Mouse (Mus musculus): ENCODE data around the gene Mier2. TPM values are rescaled to one million over a fixed set of nuclear protein-coding genes. Genes with fewer than 3 reads are reported as not detected.

The Mier2 gene
- polyA plus RNA-seq, 1 experiment from 2014 or later = 37.8 TPM

- Histone ChIP-seq H3K36me3 (ENCODE audit: control insufficient read depth, insufficient read depth, low read length) (no peaks in the 10 kb centered on the region), H3K4me3 (ENCODE audit: low read depth, low read length) (no peak within 1 kb of the TSS), H3K4me2 (replicated peaks; ENCODE audit: low read depth, low read length) (no peak within 1 kb of the TSS), H3K4me1 (replicated peaks; ENCODE audit: control insufficient read depth, insufficient read depth, low read length) (no peaks in the 10 kb centered on the region), H3K9ac (ENCODE audit: low read depth, low read length) (no peak within 1 kb of the TSS), H3K27ac (ENCODE audit: low read depth, low read length) (no peak within 1 kb of the TSS), H3K9me3 (ENCODE audit: control insufficient read depth, low read length) (no peaks in the 10 kb centered on the region), H3K27me3 (ENCODE audit: control insufficient read depth, insufficient read depth, low read length) (no peaks in the 10 kb centered on the region)
- DNase-seq (ENCODE audit: low spot score) (no peak), ATAC-seq (ENCODE audit: low FRiP score) (no peak)
- 89% methylated on average over 5 of the region's 5 CpGs for WGBS
Measured at GRCm38 (mm10) chr10:79587061-79587751, 32.2 kb upstream of the Mier2 start, which contains the start of gene Theg. TSS of gene Theg (minus strand) at chr10:79587331.

- no peaks in the 10 kb centered on the region for H3K36me3 ChIP-seq (ENCODE audit: control insufficient read depth, insufficient read depth, low read length)
- no peak for DNase-seq (ENCODE audit: low spot score)
- H3K4me1 ChIP-seq (replicated peaks; ENCODE audit: control insufficient read depth, insufficient read depth, low read length) = no peaks in the 10 kb centered on the region
- no peak overlapping the region for H3K4me2 ChIP-seq (replicated peaks; ENCODE audit: low read depth, low read length)
- H3K9ac ChIP-seq (ENCODE audit: low read depth, low read length) = no peak overlapping the region
- H3K27ac ChIP-seq (ENCODE audit: low read depth, low read length) = no peak overlapping the region
- WGBS = 74% methylated on average over 8 of the region's 8 CpGs
- no peak for ATAC-seq (ENCODE audit: low FRiP score)
- H3K9me3 ChIP-seq (ENCODE audit: control insufficient read depth, low read length) = no peaks in the 10 kb centered on the region
- H3K27me3 ChIP-seq (ENCODE audit: control insufficient read depth, insufficient read depth, low read length) = no peaks in the 10 kb centered on the region
- no peak overlapping the region for H3K4me3 ChIP-seq (ENCODE audit: low read depth, low read length)
Measured at GRCm38 (mm10) chr10:79586243-79586642, 31.2 kb upstream of the Mier2 start.

- WGBS = 99% methylated on average over 5 of the region's 5 CpGs
- Histone ChIP-seq H3K4me1 (replicated peaks; ENCODE audit: control insufficient read depth, insufficient read depth, low read length) (no peaks in the 10 kb centered on the region), H3K36me3 (ENCODE audit: control insufficient read depth, insufficient read depth, low read length) (no peaks in the 10 kb centered on the region), H3K4me3 (ENCODE audit: low read depth, low read length) (no peak overlapping the region), H3K9ac (ENCODE audit: low read depth, low read length) (no peak overlapping the region), H3K27me3 (ENCODE audit: control insufficient read depth, insufficient read depth, low read length) (no peaks in the 10 kb centered on the region), H3K9me3 (ENCODE audit: control insufficient read depth, low read length) (no peaks in the 10 kb centered on the region), H3K27ac (ENCODE audit: low read depth, low read length) (no peak overlapping the region), H3K4me2 (replicated peaks; ENCODE audit: low read depth, low read length) (no peak overlapping the region)
- DNase-seq (ENCODE audit: low spot score) = no peak
- ATAC-seq (ENCODE audit: low FRiP score) = no peak
Measured at GRCm38 (mm10) chr10:79585723-79586122, 30.7 kb upstream of the Mier2 start.

- Histone ChIP-seq H3K4me2 (replicated peaks; ENCODE audit: low read depth, low read length) (no peak overlapping the region), H3K4me1 (replicated peaks; ENCODE audit: control insufficient read depth, insufficient read depth, low read length) (no peaks in the 10 kb centered on the region), H3K9me3 (ENCODE audit: control insufficient read depth, low read length) (no peaks in the 10 kb centered on the region), H3K27me3 (ENCODE audit: control insufficient read depth, insufficient read depth, low read length) (0 out of 2 replicates have a peak, but pooled peaks cover 2% of the 10 kb centered on the region), H3K4me3 (ENCODE audit: low read depth, low read length) (no peak overlapping the region), H3K36me3 (ENCODE audit: control insufficient read depth, insufficient read depth, low read length) (no peaks in the 10 kb centered on the region), H3K9ac (ENCODE audit: low read depth, low read length) (no peak overlapping the region), H3K27ac (ENCODE audit: low read depth, low read length) (no peak overlapping the region)
- DNase-seq (ENCODE audit: low spot score) (no peak), ATAC-seq (ENCODE audit: low FRiP score) (no peak)
- 89% methylated on average over 6 of the region's 6 CpGs for WGBS
Measured at GRCm38 (mm10) chr10:79585136-79585535, 30.1 kb upstream of the Mier2 start.

GRCm38 (mm10) chr10:79584426-79584825 is 29.4 kb upstream of the Mier2 start:
- no peaks in the 10 kb centered on the region for H3K4me1 ChIP-seq (replicated peaks; ENCODE audit: control insufficient read depth, insufficient read depth, low read length)
- no peaks in the 10 kb centered on the region for H3K36me3 ChIP-seq (ENCODE audit: control insufficient read depth, insufficient read depth, low read length)
- ATAC-seq (ENCODE audit: low FRiP score) = no peak
- no peak overlapping the region for H3K27ac ChIP-seq (ENCODE audit: low read depth, low read length)
- H3K27me3 ChIP-seq (ENCODE audit: control insufficient read depth, insufficient read depth, low read length) = 0 out of 2 replicates have a peak, but pooled peaks cover 2% of the 10 kb centered on the region
- H3K4me2 ChIP-seq (replicated peaks; ENCODE audit: low read depth, low read length) = no peak overlapping the region
- H3K9me3 ChIP-seq (ENCODE audit: control insufficient read depth, low read length) = no peaks in the 10 kb centered on the region
- H3K4me3 ChIP-seq (ENCODE audit: low read depth, low read length) = no peak overlapping the region
- 80% methylated on average over 9 of the region's 9 CpGs for WGBS
- DNase-seq (ENCODE audit: low spot score) = no peak
- H3K9ac ChIP-seq (ENCODE audit: low read depth, low read length) = no peak overlapping the region

GRCm38 (mm10) chr10:79584021-79584420 is 29.0 kb upstream of the Mier2 start:
- DNase-seq (ENCODE audit: low spot score) (no peak), ATAC-seq (ENCODE audit: low FRiP score) (no peak)
- no peak overlapping the region for H3K9ac ChIP-seq (ENCODE audit: low read depth, low read length)
- no peak overlapping the region for H3K27ac ChIP-seq (ENCODE audit: low read depth, low read length)
- no peak overlapping the region for H3K4me2 ChIP-seq (replicated peaks; ENCODE audit: low read depth, low read length)
- H3K27me3 ChIP-seq (ENCODE audit: control insufficient read depth, insufficient read depth, low read length) = 0 out of 2 replicates have a peak, but pooled peaks cover 2% of the 10 kb centered on the region
- no peaks in the 10 kb centered on the region for H3K9me3 ChIP-seq (ENCODE audit: control insufficient read depth, low read length)
- no peak overlapping the region for H3K4me3 ChIP-seq (ENCODE audit: low read depth, low read length)
- H3K36me3 ChIP-seq (ENCODE audit: control insufficient read depth, insufficient read depth, low read length) = no peaks in the 10 kb centered on the region
- 69% methylated on average over 7 of the region's 7 CpGs for WGBS
- no peaks in the 10 kb centered on the region for H3K4me1 ChIP-seq (replicated peaks; ENCODE audit: control insufficient read depth, insufficient read depth, low read length)

DNA sequence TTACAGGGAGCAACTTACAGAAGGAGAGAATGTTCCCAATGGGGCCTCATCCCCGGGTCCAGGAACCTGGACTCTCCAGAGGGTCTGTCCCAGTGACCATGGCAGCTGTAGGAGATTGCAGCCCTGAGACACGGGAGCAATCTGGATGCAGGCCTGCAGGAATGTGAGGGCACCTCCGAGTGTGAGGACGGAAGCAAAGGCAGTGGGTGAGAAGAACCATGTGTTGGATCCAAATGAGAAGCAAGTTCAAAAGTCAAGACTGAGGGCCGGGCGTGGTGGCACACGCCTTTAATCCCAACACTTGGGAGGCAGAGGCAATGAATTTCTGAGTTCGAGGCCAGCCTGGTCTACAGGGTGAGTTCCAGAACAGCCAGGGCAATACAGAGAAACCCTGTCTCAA is 26.5 kb upstream of the Mier2 start:
- no peaks in the 10 kb centered on the region for H3K4me1 ChIP-seq (replicated peaks; ENCODE audit: control insufficient read depth, insufficient read depth, low read length)
- no peak overlapping the region for H3K4me3 ChIP-seq (ENCODE audit: low read depth, low read length)
- WGBS = 83% methylated on average over 8 of the region's 8 CpGs

DNA sequence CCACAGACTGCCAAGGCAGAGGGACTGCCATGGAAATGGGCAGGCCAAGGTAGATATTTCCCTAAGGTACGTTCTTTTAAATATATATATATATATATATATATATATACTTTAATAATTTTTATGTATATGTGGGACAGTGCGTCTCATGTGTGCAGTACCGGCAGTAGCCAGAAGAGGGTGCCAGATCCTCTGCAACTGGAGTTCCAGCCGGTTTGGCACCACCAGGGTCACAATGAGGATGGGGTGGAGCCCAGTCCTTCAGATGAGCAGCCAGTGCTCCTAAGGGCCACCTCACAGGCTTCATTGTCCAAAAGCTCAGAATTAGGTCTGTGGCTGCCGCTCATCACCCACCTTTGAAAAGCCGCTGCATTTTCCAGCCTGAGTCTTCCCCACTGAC is 25.8 kb upstream of the Mier2 start:
- no peak for ATAC-seq (ENCODE audit: low FRiP score)
- H3K9ac ChIP-seq (ENCODE audit: low read depth, low read length) = no peak overlapping the region
- H3K4me3 ChIP-seq (ENCODE audit: low read depth, low read length) = no peak overlapping the region
- H3K27me3 ChIP-seq (ENCODE audit: control insufficient read depth, insufficient read depth, low read length) = 0 out of 2 replicates have a peak, but pooled peaks cover 2% of the 10 kb centered on the region
- no peaks in the 10 kb centered on the region for H3K9me3 ChIP-seq (ENCODE audit: control insufficient read depth, low read length)
- H3K27ac ChIP-seq (ENCODE audit: low read depth, low read length) = no peak overlapping the region
- 38% methylated on average over 6 of the region's 6 CpGs for WGBS
- H3K36me3 ChIP-seq (ENCODE audit: control insufficient read depth, insufficient read depth, low read length) = no peaks in the 10 kb centered on the region
- H3K4me2 ChIP-seq (replicated peaks; ENCODE audit: low read depth, low read length) = no peak overlapping the region
- no peaks in the 10 kb centered on the region for H3K4me1 ChIP-seq (replicated peaks; ENCODE audit: control insufficient read depth, insufficient read depth, low read length)
- peak; percentile 73 for DNase-seq (ENCODE audit: low spot score)

More for the DNA sequence above, 26.5 kb upstream of the Mier2 start:
- Histone ChIP-seq H3K36me3 (ENCODE audit: control insufficient read depth, insufficient read depth, low read length) (no peaks in the 10 kb centered on the region), H3K9ac (ENCODE audit: low read depth, low read length) (no peak overlapping the region), H3K9me3 (ENCODE audit: control insufficient read depth, low read length) (no peaks in the 10 kb centered on the region), H3K4me2 (replicated peaks; ENCODE audit: low read depth, low read length) (no peak overlapping the region), H3K27me3 (ENCODE audit: control insufficient read depth, insufficient read depth, low read length) (0 out of 2 replicates have a peak, but pooled peaks cover 2% of the 10 kb centered on the region), H3K27ac (ENCODE audit: low read depth, low read length) (no peak overlapping the region)
- no peak for ATAC-seq (ENCODE audit: low FRiP score)
- no peak for DNase-seq (ENCODE audit: low spot score)

GRCm38 (mm10) chr10:79580356-79580755 is 25.4 kb upstream of the Mier2 start:
- H3K9me3 ChIP-seq (ENCODE audit: control insufficient read depth, low read length) = no peaks in the 10 kb centered on the region
- H3K4me2 ChIP-seq (replicated peaks; ENCODE audit: low read depth, low read length) = no peak overlapping the region
- no peak overlapping the region for H3K4me3 ChIP-seq (ENCODE audit: low read depth, low read length)
- no peaks in the 10 kb centered on the region for H3K36me3 ChIP-seq (ENCODE audit: control insufficient read depth, insufficient read depth, low read length)
- H3K27ac ChIP-seq (ENCODE audit: low read depth, low read length) = no peak overlapping the region
- 0 out of 2 replicates have a peak, but pooled peaks cover 2% of the 10 kb centered on the region for H3K27me3 ChIP-seq (ENCODE audit: control insufficient read depth, insufficient read depth, low read length)
- no peak for DNase-seq (ENCODE audit: low spot score)
- ATAC-seq (ENCODE audit: low FRiP score) = no peak
- H3K4me1 ChIP-seq (replicated peaks; ENCODE audit: control insufficient read depth, insufficient read depth, low read length) = no peaks in the 10 kb centered on the region
- H3K9ac ChIP-seq (ENCODE audit: low read depth, low read length) = no peak overlapping the region
- 64% methylated on average over 7 of the region's 7 CpGs for WGBS

Data from hindbrain, embryonic 11.5 days (tissue).